Mouse (Mus musculus): ENCODE data around the gene Glipr1l3. TPM values are rescaled to one million over a fixed set of nuclear protein-coding genes. Genes with fewer than 3 reads are reported as not detected.
"Not testable (repeated sequence)": the region's sequence is repeated elsewhere in the genome, so short reads cannot be mapped to it uniquely, and the experiment has no call there.

Gene Glipr1l3
- not detected for total RNA-seq (2021)
- long read RNA-seq, experiment 1: 0 reads
- long read RNA-seq, experiment 2: 0 reads

- peak; percentile 82 to 84 for DNase-seq
These were observed at the start of gene Glipr1l3 for GRCm38 (mm10) chr10:112159882-112160560. Gene Glipr1l3, minus strand, starts transcription at chr10:112160327.

DNA sequence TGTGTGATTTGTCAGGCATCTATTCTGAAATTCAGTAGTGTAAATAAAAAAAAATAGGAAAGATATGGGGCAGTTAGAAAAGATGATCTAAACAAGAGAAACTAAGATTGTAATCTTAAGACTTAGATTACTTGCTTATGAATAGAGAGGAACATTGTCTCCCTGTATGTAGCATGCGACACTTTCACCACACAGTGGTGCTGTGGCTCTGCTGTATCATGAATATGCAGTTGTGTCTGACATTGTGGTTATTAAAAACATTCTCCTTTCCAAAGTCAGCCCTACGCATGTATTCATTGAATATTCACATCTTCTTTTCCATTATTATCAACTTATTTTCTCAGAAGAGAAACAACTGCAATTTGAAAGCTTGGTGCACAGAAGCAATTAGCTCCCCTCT, 43.3 kb upstream of the Glipr1l3 start:
- peak; percentile 8 to 27 for DNase-seq

- not testable (repeated sequence) for DNase-seq
These were observed 33.8 kb upstream of the Glipr1l3 start for GRCm38 (mm10) chr10:112193919-112194318.

DNA sequence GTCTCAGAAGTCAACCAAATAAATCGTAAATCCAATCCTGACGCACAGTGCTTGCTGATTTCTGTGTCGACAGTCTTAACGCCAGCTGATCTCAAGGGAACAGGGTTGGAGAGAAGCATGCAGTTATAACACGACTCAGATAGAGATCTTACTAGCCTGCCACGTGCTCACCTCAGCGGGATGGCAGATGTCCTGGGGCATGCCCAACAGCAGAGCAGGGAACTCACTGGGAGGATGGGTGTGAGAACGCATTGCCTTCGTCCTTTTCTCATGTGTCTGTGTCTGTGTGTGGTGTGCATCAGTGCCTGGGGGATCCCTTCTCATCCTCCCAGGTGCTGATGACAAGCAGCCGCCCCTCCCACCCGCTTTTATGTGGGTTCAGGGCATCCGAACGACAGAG, 16.9 kb upstream of the Glipr1l3 start:
- DNase-seq: not testable (repeated sequence)

DNA sequence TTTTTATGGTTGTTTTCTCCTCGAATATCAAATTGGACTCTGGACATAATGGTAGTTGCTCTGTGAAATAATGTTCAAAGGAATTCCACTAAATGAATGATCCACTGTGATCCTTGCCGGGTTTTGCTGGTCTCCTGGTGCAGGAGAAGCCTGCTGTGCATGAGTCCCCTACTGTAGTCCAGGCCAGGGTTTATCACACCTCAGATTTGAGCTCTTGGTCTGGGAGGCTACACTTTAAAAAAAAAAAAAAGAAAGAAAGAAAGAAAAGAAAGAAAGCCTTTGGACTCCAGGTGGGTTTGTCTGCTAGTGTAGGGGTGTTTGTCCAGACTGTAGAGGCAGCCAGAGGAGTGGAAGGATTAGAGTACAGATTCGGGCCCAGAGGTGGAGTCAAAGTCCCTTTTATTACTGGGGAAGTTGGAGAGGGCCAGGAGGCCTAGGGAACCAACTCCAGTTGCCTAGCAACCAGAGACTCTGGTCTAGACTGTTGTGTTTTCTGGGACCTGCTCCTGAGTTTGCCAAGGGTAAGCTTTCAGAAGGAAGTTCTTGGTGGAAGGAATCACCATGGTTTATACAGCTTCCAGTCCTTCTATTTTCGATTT, 3.1 kb upstream of the Glipr1l3 start, which contains the start of gene Caps2:
Gene Caps2 (plus strand): TSS at position 454 of the 599 bp plus-strand sequence.
- peak; percentile 4 for DNase-seq

- DNase-seq: no peak
These were observed 20.3 kb downstream of the Glipr1l3 start for GRCm38 (mm10) chr10:112139834-112140233.

DNA sequence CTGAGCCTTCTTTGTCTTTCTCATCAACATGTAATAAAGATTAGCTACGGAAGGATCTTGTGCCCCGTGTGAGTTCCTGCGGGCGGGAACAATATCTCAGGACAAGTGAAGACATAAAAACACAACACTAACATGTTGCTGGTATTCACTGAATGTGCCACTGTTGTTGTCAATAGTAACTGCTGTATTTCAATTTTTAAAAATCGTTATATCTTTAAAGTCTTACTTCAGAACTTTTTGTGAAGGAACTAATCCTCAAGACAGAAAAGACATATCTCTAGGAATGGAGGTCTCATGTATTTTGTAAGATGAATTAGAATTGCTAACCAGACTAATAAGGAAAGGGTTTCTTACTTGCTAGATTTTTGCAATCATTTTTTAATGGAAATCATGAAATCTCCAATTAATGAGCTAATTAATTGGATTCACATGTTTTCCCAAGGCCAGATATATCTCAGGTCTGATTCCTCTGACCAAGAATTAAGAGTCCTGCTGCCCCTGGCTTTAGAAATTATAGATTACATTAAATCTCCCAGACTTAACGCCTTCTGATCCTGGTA, 21.2 kb downstream of the Glipr1l3 start:
- DNase-seq: no peak

DNA sequence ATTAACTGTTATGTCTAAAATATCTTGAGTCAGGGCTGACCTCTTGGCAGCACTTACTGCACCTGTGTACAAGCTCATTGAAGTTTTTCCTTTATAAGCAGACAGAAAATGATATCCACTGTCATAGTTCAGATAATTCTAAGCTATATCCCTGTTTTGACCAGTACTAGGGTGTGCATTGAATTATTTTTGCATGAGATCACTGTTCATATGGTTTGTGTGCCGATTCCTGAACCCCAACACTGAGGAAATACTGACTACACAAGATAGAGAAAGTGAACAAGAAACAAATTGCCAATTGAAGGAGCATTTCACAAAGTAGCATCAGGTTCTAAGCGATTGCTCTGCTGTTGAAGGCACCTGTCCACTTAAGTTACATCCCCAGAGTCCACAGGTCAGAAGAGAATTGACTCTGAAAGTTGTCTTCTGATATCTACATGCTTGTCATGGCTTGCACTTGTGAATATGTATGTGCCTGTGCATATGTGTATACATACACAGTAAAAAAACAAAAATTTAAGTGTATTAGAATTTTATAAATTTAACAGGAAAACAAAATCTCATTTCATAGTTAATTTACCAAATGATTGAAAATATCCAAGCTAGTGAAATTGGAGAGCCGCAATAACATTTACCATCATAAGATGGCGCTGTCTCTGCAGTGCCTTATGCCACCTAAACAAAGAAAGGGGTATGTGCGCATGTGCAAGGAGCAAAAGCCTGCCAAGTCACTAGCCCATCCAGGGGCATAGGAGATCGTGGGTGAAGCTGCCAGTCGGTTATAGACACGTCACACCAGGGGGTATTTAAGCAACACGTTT, 21.9 kb downstream of the Glipr1l3 start:
- peak; percentile 10 to 25 for DNase-seq

DNA sequence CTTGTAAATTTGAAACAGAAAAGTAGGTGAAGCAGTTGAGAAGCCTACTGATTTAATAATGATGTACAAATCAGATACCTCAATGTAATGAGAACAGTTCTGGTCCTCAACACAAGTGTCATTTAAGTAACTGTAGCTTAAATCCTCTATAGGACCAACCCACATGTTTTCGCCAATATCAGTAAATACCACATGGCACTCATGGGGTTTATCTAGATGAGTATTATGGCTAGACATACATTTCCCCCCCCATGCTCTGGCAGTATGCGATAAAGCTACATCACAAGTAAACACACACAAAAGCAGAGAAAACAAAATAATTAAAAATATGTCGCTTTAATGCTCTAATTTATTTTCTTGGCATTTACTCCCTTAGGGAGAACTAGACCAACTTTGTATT, 27.9 kb downstream of the Glipr1l3 start:
- DNase-seq: no peak

GRCm38 (mm10) chr10:112127682-112128230, 32.4 kb downstream of the Glipr1l3 start:
- DNase-seq: not testable (repeated sequence)

GRCm38 (mm10) chr10:112125090-112125489, 35.0 kb downstream of the Glipr1l3 start:
- DNase-seq: not testable (repeated sequence)

DNA sequence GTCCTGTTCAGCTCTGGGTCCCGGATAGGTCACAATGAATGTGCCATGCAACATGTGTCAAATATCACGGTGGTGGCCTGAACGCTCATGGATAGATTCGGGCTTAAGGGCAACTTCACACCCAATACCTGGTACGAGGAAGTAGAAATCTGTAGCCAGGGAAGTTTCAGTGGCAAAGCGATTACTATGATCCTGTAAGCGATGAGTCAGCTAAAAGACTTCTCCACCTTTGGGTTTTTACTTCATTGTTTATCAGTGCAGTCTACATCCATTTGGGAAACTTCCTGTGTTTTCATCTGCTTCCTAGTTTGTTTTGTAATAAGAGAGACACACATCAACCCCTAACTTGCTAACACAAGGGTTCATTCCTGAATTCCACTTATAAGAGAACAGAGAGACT, 49.7 kb downstream of the Glipr1l3 start:
- DNase-seq: no peak

- DNase-seq: peak; percentile 39 to 43
These were observed 54.3 kb downstream of the Glipr1l3 start for GRCm38 (mm10) chr10:112105785-112106184.

Other genes starting within 250 kb of the Glipr1l3 start
- gene Krr1, start 187.7 kb downstream of the Glipr1l3 start, total RNA-seq (2021): 10 to 100 TPM; 39.0 to 41.5 TPM
- 1 to 10 TPM; 1.5 to 2.1 TPM for gene Glipr1, start 157.7 kb downstream of the Glipr1l3 start, total RNA-seq (2021)
- gene Glipr1l1, start 100.1 kb downstream of the Glipr1l3 start, total RNA-seq (2021): not detected
- not detected for gene Glipr1l2, start 77.0 kb downstream of the Glipr1l3 start, total RNA-seq (2021)
- not detected for gene Caps2, start 3.3 kb upstream of the Glipr1l3 start, total RNA-seq (2021)
- under 1 TPM; 0.07 to 0.13 TPM for gene Kcnc2, start 110.8 kb upstream of the Glipr1l3 start, total RNA-seq (2021)